Mouse (Mus musculus) liver, postnatal 0 days (tissue): ENCODE data around the gene Snx9. TPM values are rescaled to one million over a fixed set of nuclear protein-coding genes. Genes with fewer than 3 reads are reported as not detected.

Experiments
- ATAC-seq: fragments of 200-750 bp; cut with Nextera tagmentation; 2 replicates; pipeline ENCODE4 v1.8.0; 2017; ENCODE audit warnings: mild to moderate bottlenecking, moderate library complexity
- DNase-seq: peaks from one replicate; pipeline ENCODE4 v3.0.0-alpha.2; 2016
- H3K27ac ChIP-seq: fragments of 300-500 bp; sonication (generic); 2 replicates; pipeline ENCODE4 v1.5.1; 2014; ENCODE audit warnings: antibody characterized with exemption, moderate library complexity, mild to moderate bottlenecking, low read depth
- H3K27me3 ChIP-seq: fragments of 300-500 bp; sonication (generic); 2 replicates; pipeline ENCODE4 v1.6.1; 2014; ENCODE audit warnings: low read length, control low read depth, mixed read lengths; ENCODE audit not compliant: insufficient read depth
- H3K36me3 ChIP-seq: fragments of 300-500 bp; sonication (generic); replicated peaks from 2 replicates; pipeline ENCODE4 v1.6.1; 2014; ENCODE audit warnings: mild to moderate bottlenecking, control low read depth, low read length, moderate library complexity, mixed read lengths; ENCODE audit not compliant: insufficient read depth
- H3K4me1 ChIP-seq: fragments of 300-500 bp; sonication (generic); 2 replicates; pipeline ENCODE4 v1.6.1; 2014; ENCODE audit warnings: antibody characterized with exemption, mild to moderate bottlenecking, control low read depth; ENCODE audit not compliant: insufficient read depth
- H3K4me2 ChIP-seq: fragments of 300-500 bp; sonication (generic); 2 replicates; pipeline ENCODE4 v1.6.1; 2014; ENCODE audit warnings: low read depth, mild to moderate bottlenecking, low read length, moderate library complexity, mixed read lengths
- H3K4me3 ChIP-seq: fragments of 300-500 bp; sonication (generic); 2 replicates; pipeline ENCODE4 v1.5.1; 2014; ENCODE audit warnings: low read depth, low read length
- H3K9ac ChIP-seq: fragments of 300-500 bp; sonication (generic); replicated peaks from 2 replicates; pipeline ENCODE4 v1.6.1; 2014; ENCODE audit warnings: mild to moderate bottlenecking, moderate library complexity
- H3K9me3 ChIP-seq: fragments of 300-500 bp; sonication (generic); 2 replicates; pipeline ENCODE4 v1.6.1; 2016; ENCODE audit warnings: mild to moderate bottlenecking, control low read depth, low read length, mixed read lengths
- CTCF ChIP-seq: sonication (generic); IDR thresholded peaks from 2 replicates; pipeline ENCODE4 v1.5.1; 2016; ENCODE audit warnings: antibody characterized with exemption, low read depth
- EP300 ChIP-seq: IDR thresholded peaks from 2 replicates; pipeline ENCODE4 v1.6.1; 2016; ENCODE audit warnings: antibody characterized with exemption, low read depth, mild to moderate bottlenecking
- WGBS: fragments of 180-500 bp; shearing (Covaris S2); extraction: QIAGEN DNeasy Blood & Tissue Kit; methylation state at CpG from one replicate; pipeline ENCODE4 v1.1.7; 2014; ENCODE audit not compliant: insufficient replicate concordance; 5-methylcytosine and 5-hydroxymethylcytosine counted together
- polyA plus RNA-seq: library from polyadenylated mRNA; unstranded; fragments of >200 nt; fragmentation: Nextera tagmentation; extraction: Ambion mirVana; gene quantifications from 2 replicates; pipeline ENCODE4 v1.2.1, GENCODE M21; 2015

Gene Snx9
- polyA plus RNA-seq, 1 experiment from 2014 or later = 13.5 TPM

DNA sequence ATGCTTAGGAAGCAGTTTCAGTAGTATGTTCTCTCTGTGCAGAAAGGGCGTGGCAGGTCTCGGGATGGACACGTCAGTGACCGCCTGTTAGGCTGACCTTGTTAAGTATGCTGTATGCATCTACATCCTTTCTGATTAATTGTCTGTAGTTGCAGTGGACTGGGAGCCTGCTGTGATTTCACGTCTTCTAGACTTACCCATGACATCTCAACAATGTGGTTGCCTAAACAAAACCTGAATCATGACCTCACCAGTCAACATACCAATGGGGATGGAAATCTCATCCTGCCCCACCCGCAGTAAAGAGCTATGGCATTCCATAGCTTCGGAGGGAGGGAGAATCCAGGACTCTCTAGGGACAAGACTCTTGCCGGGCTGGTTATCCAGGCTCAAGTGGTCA, 5.0 kb downstream of the Snx9 start:
- H3K27me3 ChIP-seq = no peaks in the 10 kb centered on the region
- TF ChIP-seq CTCF = no peak
- TF ChIP-seq EP300 = no peak
- no peak overlapping the region for H3K9ac ChIP-seq
- H3K36me3 ChIP-seq = no peaks in the 10 kb centered on the region
- no peak overlapping the region for H3K27ac ChIP-seq
- peaks cover 15% of the 10 kb centered on the region for H3K4me1 ChIP-seq
- DNase-seq = no peak
- H3K9me3 ChIP-seq = no peaks in the 10 kb centered on the region
- WGBS = 76% methylated on average over 8 of the region's 8 CpGs
- no peak for ATAC-seq
- no peak overlapping the region for H3K4me3 ChIP-seq
- H3K4me2 ChIP-seq = no peak overlapping the region

DNA sequence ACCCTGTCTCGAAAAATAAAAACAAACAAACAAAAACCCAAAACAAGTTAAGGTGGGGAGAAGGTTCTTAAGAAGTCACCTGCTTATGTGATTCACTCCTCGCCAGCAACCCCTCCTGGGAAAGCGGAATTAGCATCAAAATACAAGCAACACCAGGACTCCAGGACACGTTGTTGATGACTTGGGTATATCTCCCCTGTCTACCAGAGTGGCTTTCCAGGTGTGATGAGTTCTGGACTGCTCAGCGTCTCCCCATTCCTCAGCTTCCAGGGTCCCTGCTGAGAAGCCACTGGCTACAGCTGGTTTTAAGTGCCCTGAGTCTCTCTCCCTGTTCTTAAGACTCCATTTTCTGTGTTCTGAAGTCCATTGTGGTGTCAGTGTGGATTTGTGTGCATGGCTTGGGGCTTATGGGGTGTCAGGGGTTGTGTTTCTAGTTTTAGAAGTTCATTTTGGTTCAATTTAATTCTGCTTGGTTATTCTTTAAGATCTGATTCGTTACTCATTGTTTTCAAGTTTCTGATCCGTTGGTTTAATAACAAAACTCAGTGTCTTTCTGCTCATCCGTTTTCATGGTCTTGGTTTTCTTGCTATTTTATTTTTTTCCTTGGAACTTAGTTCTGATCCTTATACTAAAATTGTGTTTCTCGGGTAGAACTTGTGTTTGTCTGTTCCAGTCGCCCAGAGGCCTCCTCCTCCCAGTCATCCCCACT, 7.7 kb downstream of the Snx9 start:
- Histone ChIP-seq H3K4me3 (peak overlapping the region; percentile 24; the same call in 1 of the 2 replicates), H3K27me3 (no peaks in the 10 kb centered on the region), H3K4me2 (peak overlapping the region; percentile 62), H3K36me3 (no peaks in the 10 kb centered on the region), H3K9ac (peak overlapping the region; percentile 56), H3K9me3 (no peaks in the 10 kb centered on the region), H3K27ac (peak overlapping the region; percentile 13; the same call in 1 of the 2 replicates), H3K4me1 (peaks cover 4% of the 10 kb centered on the region; the same call in 1 of the 2 replicates)
- no peak for TF ChIP-seq EP300
- no peak for TF ChIP-seq CTCF
- WGBS = 68% methylated on average over 10 of the region's 10 CpGs
- DNase-seq (no peak), ATAC-seq (no peak)

GRCm38 (mm10) chr17:5849421-5849910, 8.3 kb downstream of the Snx9 start:
- DNase-seq = peak; percentile 43
- Histone ChIP-seq H3K9me3 (no peaks in the 10 kb centered on the region), H3K27ac (peak overlapping the region; percentile 13; the same call in 1 of the 2 replicates), H3K9ac (peak overlapping the region; percentile 56), H3K4me1 (peaks cover 3% of the 10 kb centered on the region; the same call in 1 of the 2 replicates), H3K36me3 (0 out of 2 replicates have a peak, but pooled peaks cover under 1% of the 10 kb centered on the region), H3K4me3 (peak overlapping the region; percentile 24), H3K27me3 (no peaks in the 10 kb centered on the region), H3K4me2 (peak overlapping the region; percentile 62)
- no peak for TF ChIP-seq EP300
- no peak for TF ChIP-seq CTCF
- WGBS = 36% methylated on average over 18 of the region's 18 CpGs
- ATAC-seq = 0 out of 2 replicates have a peak, but pooled peaks have one; percentile 13

DNA sequence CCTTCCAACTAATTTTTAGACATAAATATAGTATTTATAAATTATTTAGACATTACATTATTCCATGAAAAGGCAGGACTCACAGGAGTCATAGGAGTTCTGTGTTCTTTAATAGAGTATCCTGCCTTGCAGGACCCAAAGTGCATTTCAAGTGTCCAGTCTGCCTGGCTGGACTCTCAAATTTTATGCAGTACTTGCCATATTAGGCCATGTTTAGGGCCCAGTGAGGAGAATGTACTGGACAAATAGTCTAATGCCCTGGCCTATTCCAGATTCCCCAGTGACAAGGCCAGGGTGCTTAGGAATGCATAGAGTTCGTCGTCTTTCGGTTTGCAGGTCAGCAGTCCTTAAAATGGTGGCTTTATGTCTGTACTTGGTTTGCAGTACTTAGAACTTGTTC, 8.9 kb downstream of the Snx9 start:
- Histone ChIP-seq H3K27ac (no peak overlapping the region), H3K4me2 (no peak overlapping the region), H3K4me3 (no peak overlapping the region), H3K36me3 (0 out of 2 replicates have a peak, but pooled peaks cover 3% of the 10 kb centered on the region), H3K9ac (no peak overlapping the region), H3K27me3 (no peaks in the 10 kb centered on the region), H3K4me1 (peaks cover 3% of the 10 kb centered on the region; the same call in 1 of the 2 replicates), H3K9me3 (no peaks in the 10 kb centered on the region)
- ATAC-seq (no peak), DNase-seq (no peak)
- WGBS = 89% methylated on average over 3 of the region's 3 CpGs
- no peak for TF ChIP-seq CTCF
- TF ChIP-seq EP300 = no peak

DNA sequence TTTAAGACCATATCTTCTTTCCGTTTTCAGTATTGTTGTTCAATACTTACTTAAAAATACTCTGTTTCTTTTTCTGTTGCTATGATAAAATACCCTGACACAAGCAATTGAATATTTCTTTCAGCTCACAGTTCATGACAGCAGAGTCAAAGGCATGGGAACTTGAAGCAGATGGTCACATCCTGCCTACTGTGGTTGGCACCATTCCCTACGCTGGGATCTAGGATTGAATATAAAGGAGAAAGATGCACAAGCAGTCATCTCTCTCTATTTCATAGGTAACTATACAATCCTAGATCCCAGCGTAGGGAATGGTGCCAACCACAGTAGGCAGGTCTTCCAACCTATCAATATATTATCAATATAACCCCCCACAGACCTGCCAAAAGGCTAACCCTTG, 9.3 kb downstream of the Snx9 start:
- WGBS = 85% methylated on average over 3 of the region's 3 CpGs
- DNase-seq = no peak

DNA sequence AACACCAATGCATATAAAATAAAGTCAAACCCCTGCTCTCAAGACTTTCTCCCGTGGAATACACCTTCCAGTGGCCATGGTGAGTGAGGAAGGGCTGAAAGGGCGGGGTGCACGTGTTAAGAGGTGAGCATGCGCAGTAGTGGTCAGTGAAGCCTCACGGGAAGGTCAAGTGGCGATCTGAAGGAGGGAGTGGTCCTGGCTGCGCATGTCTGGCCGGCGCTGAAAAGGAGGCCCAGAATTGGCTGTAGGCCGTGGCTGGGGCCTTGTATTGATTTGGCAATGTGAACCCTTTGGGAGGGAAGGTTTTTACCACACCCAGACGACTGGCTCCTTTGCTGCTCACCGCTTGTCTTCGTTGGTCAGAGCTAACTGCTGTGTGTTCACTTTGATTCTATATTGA, 12.8 kb downstream of the Snx9 start:
- Histone ChIP-seq H3K27me3 (no peaks in the 10 kb centered on the region), H3K27ac (no peak overlapping the region), H3K36me3 (0 out of 2 replicates have a peak, but pooled peaks cover 3% of the 10 kb centered on the region), H3K4me1 (peaks cover 3% of the 10 kb centered on the region; the same call in 1 of the 2 replicates), H3K4me3 (no peak overlapping the region), H3K4me2 (no peak overlapping the region), H3K9ac (no peak overlapping the region), H3K9me3 (no peaks in the 10 kb centered on the region)
- no peak for ATAC-seq
- no peak for DNase-seq
- 89% methylated on average over 13 of the region's 13 CpGs for whole genome bisulfite sequencing
- TF ChIP-seq EP300 (no peak), CTCF (no peak)

More for the DNA sequence above, 9.3 kb downstream of the Snx9 start:
- Histone ChIP-seq H3K9me3 (no peaks in the 10 kb centered on the region), H3K27ac (no peak overlapping the region), H3K4me2 (no peak overlapping the region), H3K36me3 (0 out of 2 replicates have a peak, but pooled peaks cover 3% of the 10 kb centered on the region), H3K9ac (no peak overlapping the region), H3K27me3 (no peaks in the 10 kb centered on the region), H3K4me1 (peaks cover 3% of the 10 kb centered on the region; the same call in 1 of the 2 replicates), H3K4me3 (no peak overlapping the region)
- no peak for TF ChIP-seq EP300
- TF ChIP-seq CTCF = no peak
- ATAC-seq = no peak
